Mouse (Mus musculus) cerebellum, adult 8-10 months (tissue): ENCODE measurements around the gene Unc13d.
"Not testable (repeated sequence)": the region's sequence is repeated elsewhere in the genome, so short reads cannot be mapped to it uniquely, and the experiment has no call there.

Experiments
- DNase-seq: peaks from one replicate; pipeline ENCODE4 v3.0.0; 2022

The Unc13d gene

DNA sequence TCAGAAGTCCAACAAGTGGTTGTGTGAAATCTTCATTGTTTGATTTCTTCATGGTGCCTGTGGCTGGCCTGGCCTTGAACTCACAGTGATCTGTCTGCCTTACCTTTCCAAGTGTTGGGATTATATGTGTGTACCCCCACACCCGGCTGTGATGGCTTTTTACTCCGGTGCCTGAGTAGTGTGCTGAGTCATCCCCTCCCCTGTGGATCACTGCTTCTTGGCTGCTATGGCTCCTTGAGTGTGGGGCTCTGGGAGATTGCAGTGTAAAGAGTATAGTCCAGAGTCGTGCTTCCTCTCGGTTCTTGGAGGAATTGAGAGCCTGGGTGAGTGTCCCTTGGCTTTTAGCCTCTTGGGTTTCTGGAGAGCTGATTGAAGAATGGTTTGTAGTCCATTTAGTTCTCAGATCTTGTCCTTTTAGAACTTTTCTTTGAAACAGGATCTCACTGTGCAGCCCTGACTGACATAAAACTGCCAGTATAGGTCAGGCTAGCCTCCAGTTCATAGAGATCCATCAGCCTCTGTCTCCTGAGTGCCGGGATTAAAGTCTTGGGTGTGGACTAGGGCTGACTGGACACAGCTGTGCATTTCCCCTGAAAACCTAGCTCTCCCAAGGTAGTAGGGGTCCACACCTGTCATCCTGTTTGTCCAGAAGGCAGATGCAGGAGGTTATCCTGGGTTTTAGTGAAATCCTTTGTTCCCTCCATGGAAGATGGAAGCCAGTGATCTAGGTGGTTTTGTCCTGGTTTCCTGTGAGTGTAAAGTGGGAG is 35.2 kb downstream of the Unc13d start:
- DNase-seq, result no peak

DNA sequence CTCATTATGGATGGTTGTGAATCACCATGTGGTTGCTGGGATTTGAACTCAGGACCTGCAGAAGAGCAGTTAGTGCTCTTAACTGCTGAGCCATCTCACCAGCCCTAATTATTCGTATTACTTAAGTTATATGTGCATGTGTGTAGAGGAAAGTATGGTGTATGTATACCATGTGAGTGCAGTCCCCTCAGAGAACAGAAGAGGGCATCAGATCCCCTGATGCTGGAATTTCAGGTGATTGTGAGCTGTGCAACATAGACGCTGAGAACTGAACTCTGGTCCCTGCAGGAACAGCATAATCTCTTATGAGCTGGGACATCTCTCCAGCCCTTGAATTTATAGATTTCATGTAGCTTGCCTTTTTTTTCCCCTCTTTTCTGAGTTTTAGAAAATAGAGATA is 35.9 kb downstream of the Unc13d start:
- no peak for DNase-seq

DNA sequence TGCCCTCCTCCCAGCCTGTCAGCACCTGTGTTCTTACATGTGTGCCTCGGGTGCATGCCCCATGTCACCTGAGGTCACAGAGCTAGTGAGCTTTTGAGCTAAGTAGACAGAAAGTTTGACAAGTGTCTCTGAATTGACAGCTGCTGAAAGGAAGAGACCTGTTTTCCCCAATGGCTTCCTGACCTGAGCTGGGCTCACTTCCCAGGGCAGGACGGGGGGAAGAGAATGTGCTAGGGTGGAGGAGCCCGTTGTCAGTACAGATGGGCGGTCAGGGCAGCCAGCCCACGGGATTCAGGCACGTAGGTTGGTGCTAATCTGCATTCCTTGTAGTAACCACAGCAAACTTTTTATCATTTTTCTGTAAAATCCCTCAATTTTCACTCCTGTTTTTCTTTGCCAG is 37.2 kb downstream of the Unc13d start:
- DNase-seq, result no peak

DNA sequence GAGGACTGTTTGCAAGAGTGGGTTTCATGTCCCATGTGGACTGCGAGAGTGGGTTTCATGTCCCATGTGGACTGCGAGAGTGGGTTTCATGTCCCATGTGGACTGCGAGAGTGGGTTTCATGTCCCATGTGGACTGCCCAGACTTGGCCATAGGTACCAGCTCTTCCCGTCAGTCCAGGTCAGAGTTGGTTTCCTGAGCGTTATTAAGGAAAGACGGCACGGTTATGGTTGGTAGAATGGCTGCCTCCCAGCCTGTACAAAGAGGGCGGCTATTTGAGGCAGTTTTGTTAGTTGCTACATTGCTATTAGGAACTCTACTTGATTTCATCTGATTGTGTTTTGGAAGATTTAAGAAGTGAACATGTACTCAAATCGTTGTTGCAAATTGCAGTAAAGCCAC is 39.9 kb downstream of the Unc13d start:
- no peak for DNase-seq

- DNase-seq, result no peak
Measured at GRCm38 (mm10) chr11:116036671-116037070, 41.1 kb downstream of the Unc13d start.

- DNase-seq, result no peak
Measured at GRCm38 (mm10) chr11:116034584-116034983, 43.2 kb downstream of the Unc13d start.

DNA sequence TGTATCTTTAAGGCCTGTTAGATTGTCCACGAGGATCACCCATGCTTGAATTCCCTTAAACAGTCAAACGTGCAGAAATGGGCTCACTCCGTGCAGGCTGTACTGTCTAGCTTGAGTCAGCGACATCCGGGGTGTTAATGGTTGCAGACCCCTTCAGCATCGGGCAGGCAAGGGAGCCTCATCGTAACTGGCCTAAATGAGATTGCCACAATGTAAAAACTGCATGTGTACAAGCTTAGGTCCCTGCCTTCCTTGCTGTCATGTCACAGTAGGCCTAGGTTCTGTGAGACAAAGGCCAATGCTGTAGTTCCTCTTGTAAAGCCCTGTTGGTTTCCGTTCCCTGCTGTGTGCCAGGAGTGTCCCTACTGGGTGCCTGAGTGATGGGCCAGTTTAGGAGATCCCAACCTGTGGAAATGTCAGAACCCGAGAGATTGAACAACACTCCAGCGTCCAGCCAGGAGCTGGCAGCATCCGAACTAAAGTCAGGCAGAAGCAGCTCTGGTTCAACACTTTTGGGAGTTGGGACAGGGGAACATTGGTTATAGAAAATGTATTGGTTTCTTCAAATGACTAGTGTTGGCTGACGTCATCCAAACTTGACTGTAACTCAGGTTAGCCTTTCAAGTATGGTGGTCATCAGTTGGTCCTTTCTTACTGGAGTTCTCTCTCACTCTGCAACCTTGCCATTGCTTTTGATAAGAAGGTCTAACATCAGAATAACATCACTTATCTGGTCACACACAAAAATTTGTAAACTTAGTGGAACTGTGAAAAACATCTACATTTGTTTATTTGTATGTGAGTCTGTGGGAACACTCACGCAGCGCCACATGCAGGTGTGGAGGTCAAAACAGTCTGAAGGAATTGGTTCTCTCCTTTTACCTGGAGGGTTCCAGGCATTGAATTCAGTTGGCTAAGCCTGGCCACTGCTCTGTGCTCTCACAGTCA is 46.6 kb downstream of the Unc13d start:
- DNase-seq, result no peak

GRCm38 (mm10) chr11:116030088-116030897 is 47.5 kb downstream of the Unc13d start, which contains the start of gene Unk:
Gene Unk (plus strand): TSS chr11:116030322.
- peak; percentile 98 for DNase-seq

- DNase-seq, result no peak
Measured at GRCm38 (mm10) chr11:116029086-116029865, 48.5 kb downstream of the Unc13d start.

- no peak for DNase-seq
Measured at GRCm38 (mm10) chr11:116028177-116028865, 49.4 kb downstream of the Unc13d start.

DNA sequence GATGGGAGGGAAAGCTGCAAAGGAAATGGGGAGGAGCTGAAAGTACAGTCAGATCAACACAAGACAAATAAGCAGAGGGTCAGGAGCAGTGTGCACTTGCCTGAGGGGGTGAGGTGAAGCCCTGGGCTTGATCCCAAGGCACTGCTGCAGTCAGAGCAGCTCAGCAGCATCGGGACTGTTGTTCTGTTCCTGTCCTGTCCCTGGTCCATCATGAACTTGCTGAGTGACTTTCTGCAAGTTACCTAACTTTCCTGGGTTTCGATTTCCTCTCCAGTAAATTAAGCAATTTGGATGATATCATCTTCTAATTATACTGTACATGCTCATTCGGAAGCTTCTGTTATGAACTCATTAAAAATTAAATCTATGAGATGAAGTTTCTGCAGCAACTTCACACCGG is 50.0 kb downstream of the Unc13d start, which contains the start of gene H3f3b:
Gene H3f3b, minus strand, starts transcription at position 207 of the 400 bp plus-strand sequence.
- DNase-seq, result no peak

GRCm38 (mm10) chr11:116025056-116025845 is 52.5 kb downstream of the Unc13d start:
- peak; percentile 38 for DNase-seq

GRCm38 (mm10) chr11:116024356-116024808 is 53.4 kb downstream of the Unc13d start:
- DNase-seq, result peak; percentile 94

- peak; percentile 88 for DNase-seq
Measured at GRCm38 (mm10) chr11:116023771-116024355, 53.9 kb downstream of the Unc13d start.

- not testable (repeated sequence) for DNase-seq
Measured at GRCm38 (mm10) chr11:116023074-116023770, 54.5 kb downstream of the Unc13d start.

DNA sequence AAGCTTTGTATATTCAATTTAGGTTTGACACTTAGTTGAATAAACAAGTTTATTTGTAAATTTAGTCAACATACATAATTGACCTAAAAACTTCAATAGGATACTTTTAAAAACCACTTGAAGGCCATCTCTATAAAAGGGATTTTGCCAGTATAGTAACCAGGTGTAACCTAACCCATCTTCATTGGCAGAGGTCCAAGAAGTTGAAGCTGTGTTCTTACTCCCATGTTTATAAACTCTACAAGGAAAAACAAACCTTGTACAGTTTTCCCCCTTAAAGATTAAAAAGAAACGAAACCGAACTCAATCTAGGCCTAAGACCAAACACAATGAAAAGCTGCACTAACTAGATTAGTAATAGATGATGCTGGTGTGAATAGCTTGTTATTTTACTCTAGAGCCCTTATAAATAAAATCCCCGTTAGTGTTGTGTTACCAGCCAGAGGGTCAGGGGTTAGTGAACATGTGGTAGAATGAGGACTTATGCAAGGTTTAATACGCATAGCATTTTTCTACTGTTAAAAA is 55.4 kb downstream of the Unc13d start:
- DNase-seq, result no peak

DNA sequence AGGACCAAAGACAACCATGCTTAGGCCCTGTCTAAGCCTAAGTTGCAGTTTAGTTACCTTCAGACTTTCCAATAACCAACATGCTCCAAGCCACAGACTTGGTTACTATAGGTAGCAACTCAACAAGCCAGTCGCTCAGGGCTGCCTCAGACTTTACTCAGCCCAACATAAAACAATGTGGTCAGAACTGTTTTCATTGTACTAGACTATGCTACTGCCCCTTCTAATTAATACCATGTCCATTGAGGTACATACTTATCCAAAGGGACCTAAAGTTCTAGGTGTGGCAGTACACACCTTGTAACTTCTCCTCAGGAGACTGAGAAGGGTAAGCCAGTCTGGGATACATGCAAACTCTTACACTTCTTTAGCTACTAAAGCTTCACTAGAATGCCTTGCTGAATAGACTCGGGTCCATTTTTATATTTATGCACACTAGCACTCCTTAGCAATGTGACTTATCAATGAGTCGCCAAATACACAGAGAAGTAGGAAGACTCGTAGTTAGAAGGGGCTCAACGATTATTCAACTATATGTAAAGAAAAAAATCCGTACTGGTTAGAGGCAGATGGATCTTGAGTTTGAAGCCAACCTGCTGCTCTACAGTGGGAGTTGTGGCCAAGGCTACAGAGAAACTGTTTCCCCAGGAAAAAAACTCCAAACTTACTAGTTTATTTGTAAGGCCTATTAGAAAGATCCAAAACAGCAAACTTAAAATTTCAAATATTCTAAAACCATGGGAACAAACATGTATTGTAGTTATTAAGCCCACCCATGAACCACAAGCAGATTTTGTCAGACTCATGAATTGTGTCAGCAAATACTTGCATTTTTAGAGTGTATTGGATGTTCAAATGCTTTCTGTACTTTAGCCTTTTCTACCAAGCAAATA is 56.2 kb downstream of the Unc13d start:
- no peak for DNase-seq

DNA sequence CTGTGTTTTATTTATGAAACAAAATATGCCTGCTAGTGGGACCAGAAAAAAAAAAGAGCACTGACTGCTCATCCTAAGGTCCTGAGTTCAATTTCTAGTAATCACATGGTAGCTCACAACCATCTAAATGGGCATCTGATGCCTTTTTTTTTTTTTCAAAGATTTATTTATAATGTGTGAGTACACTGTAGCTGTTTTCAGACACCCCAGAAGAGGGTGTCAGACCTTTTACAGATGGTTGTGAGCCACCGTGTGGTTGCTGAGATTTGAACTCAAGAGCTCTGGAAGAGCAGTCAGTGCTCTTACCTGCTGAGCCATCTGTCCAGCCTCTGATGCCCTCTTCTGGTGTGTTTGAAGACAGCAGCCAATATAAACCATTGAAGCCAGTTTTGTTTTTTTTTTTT is 57.2 kb downstream of the Unc13d start:
- DNase-seq, result no peak
